Mouse (Mus musculus): ENCODE results near the gene Vps53.
A peak's percentile ranks its signal among the peaks of the same experiment; 100 is the strongest.
"Not testable (repeated sequence)": the region's sequence is repeated elsewhere in the genome, so short reads cannot be mapped to it uniquely, and the experiment has no call there.

Gene Vps53

GRCm38 (mm10) chr11:76179495-76180145, at the start of gene Vps53, which contains the start of gene Fam57a:
TSS of gene Vps53 (minus strand) at chr11:76179647.
TSS of gene Fam57a (plus strand) at chr11:76179671.
- DNase-seq (ENCODE audit: low spot score in 2 of 2): peak; percentile 71 to 78

- DNase-seq (ENCODE audit: low spot score in 2 of 2): no peak
These were observed 45.6 kb upstream of the Vps53 start for GRCm38 (mm10) chr11:76225051-76225450.

- DNase-seq (ENCODE audit: low spot score in 2 of 2): no peak
These were observed 45.2 kb upstream of the Vps53 start for GRCm38 (mm10) chr11:76224631-76225030.

GRCm38 (mm10) chr11:76217390-76217800, 37.9 kb upstream of the Vps53 start, which contains the start of the genes Dbil5 and Gemin4:
TSS of gene Dbil5 (plus strand) at chr11:76217608.
TSS of gene Gemin4 (minus strand) at chr11:76217664.
- peak; percentile 89 to 95 for DNase-seq (ENCODE audit: low spot score in 2 of 2)

- no peak for DNase-seq (ENCODE audit: low spot score in 2 of 2)
These were observed 37.4 kb upstream of the Vps53 start for GRCm38 (mm10) chr11:76216681-76217389.

GRCm38 (mm10) chr11:76216049-76216540, 36.6 kb upstream of the Vps53 start:
- DNase-seq (ENCODE audit: low spot score in 2 of 2): no peak

- DNase-seq (ENCODE audit: low spot score in 2 of 2): no peak
These were observed 35.6 kb upstream of the Vps53 start for GRCm38 (mm10) chr11:76215011-76215410.

- DNase-seq (ENCODE audit: low spot score in 2 of 2): no peak
These were observed 34.4 kb upstream of the Vps53 start for GRCm38 (mm10) chr11:76213841-76214240.

GRCm38 (mm10) chr11:76211595-76211994, 32.1 kb upstream of the Vps53 start:
- DNase-seq (ENCODE audit: low spot score in 2 of 2): not testable (repeated sequence)

- no peak for DNase-seq (ENCODE audit: low spot score in 2 of 2)
These were observed 31.0 kb upstream of the Vps53 start for GRCm38 (mm10) chr11:76210228-76210985.

- no peak for DNase-seq (ENCODE audit: low spot score in 2 of 2)
These were observed 27.3 kb upstream of the Vps53 start for GRCm38 (mm10) chr11:76206793-76207192.

GRCm38 (mm10) chr11:76201761-76202674, 22.6 kb upstream of the Vps53 start:
- peak; percentile 68 to 82 for DNase-seq (ENCODE audit: low spot score in 2 of 2)

GRCm38 (mm10) chr11:76196977-76197469, 17.6 kb upstream of the Vps53 start:
- DNase-seq (ENCODE audit: low spot score in 2 of 2): no peak

- DNase-seq (ENCODE audit: low spot score in 2 of 2): no peak
These were observed 17.0 kb upstream of the Vps53 start for GRCm38 (mm10) chr11:76196275-76196976.

- no peak for DNase-seq (ENCODE audit: low spot score in 2 of 2)
These were observed 7.5 kb upstream of the Vps53 start for GRCm38 (mm10) chr11:76186908-76187307.

GRCm38 (mm10) chr11:76183745-76184144, 4.3 kb upstream of the Vps53 start:
- DNase-seq (ENCODE audit: low spot score in 2 of 2): no peak

- DNase-seq (ENCODE audit: low spot score in 2 of 2): no peak
These were observed 696 bp upstream of the Vps53 start for GRCm38 (mm10) chr11:76180146-76180540.

GRCm38 (mm10) chr11:76178726-76179494, 537 bp downstream of the Vps53 start:
- peak; percentile 25 to 29 for DNase-seq (ENCODE audit: low spot score in 2 of 2)

- DNase-seq (ENCODE audit: low spot score in 2 of 2): no peak
These were observed 9.2 kb downstream of the Vps53 start for GRCm38 (mm10) chr11:76170207-76170606.

Measured in cerebellum, postnatal 4 days (tissue).